Mouse (Mus musculus) yolk sac, embryonic 10.5 days (tissue): ENCODE data around the gene Mrap2.
A peak's percentile ranks its signal among the peaks of the same experiment; 100 is the strongest.
"Not testable (repeated sequence)": the region's sequence is repeated elsewhere in the genome, so short reads cannot be mapped to it uniquely, and the experiment has no call there.

Source experiments
- DNase-seq: peaks from one replicate; pipeline ENCODE4 v3.0.0-alpha.2; 2017; ENCODE audit warnings: low spot score

The Mrap2 gene

GRCm38 (mm10) chr9:87144106-87144505, at the start of gene Mrap2:
TSS of gene Mrap2 (plus strand) at chr9:87144306.
- DNase-seq: peak; percentile 24

GRCm38 (mm10) chr9:87097989-87098388, 46.1 kb upstream of the Mrap2 start:
- no peak for DNase-seq

- no peak for DNase-seq
Measured at GRCm38 (mm10) chr9:87115019-87115418, 29.1 kb upstream of the Mrap2 start.

GRCm38 (mm10) chr9:87115456-87115931, 28.6 kb upstream of the Mrap2 start:
- DNase-seq: no peak

- DNase-seq: no peak
Measured at GRCm38 (mm10) chr9:87115978-87116377, 28.1 kb upstream of the Mrap2 start.

- no peak for DNase-seq
Measured at GRCm38 (mm10) chr9:87118996-87119395, 25.1 kb upstream of the Mrap2 start.

GRCm38 (mm10) chr9:87121956-87122493, 22.1 kb upstream of the Mrap2 start:
- no peak for DNase-seq

- DNase-seq: not testable (repeated sequence)
Measured at GRCm38 (mm10) chr9:87127046-87127445, 17.1 kb upstream of the Mrap2 start.

- no peak for DNase-seq
Measured at GRCm38 (mm10) chr9:87135765-87136558, 8.1 kb upstream of the Mrap2 start.

- no peak for DNase-seq
Measured at GRCm38 (mm10) chr9:87143076-87143475, 1.0 kb upstream of the Mrap2 start.

- no peak for DNase-seq
Measured at GRCm38 (mm10) chr9:87144532-87144931, 426 bp downstream of the Mrap2 start.

GRCm38 (mm10) chr9:87145180-87145579, 1.1 kb downstream of the Mrap2 start:
- DNase-seq: no peak

GRCm38 (mm10) chr9:87145671-87146070, 1.6 kb downstream of the Mrap2 start:
- no peak for DNase-seq

GRCm38 (mm10) chr9:87146400-87146799, 2.3 kb downstream of the Mrap2 start:
- DNase-seq: no peak

- no peak for DNase-seq
Measured at GRCm38 (mm10) chr9:87147927-87148326, 3.8 kb downstream of the Mrap2 start.

- DNase-seq: no peak
Measured at GRCm38 (mm10) chr9:87152641-87153325, 8.7 kb downstream of the Mrap2 start.

- DNase-seq: no peak
Measured at GRCm38 (mm10) chr9:87162559-87162958, 18.5 kb downstream of the Mrap2 start.

- DNase-seq: no peak
Measured at GRCm38 (mm10) chr9:87167001-87167830, 23.1 kb downstream of the Mrap2 start.

- DNase-seq: no peak
Measured at GRCm38 (mm10) chr9:87168051-87168450, 23.9 kb downstream of the Mrap2 start.

GRCm38 (mm10) chr9:87169144-87169543, 25.0 kb downstream of the Mrap2 start:
- DNase-seq: no peak

- DNase-seq: no peak
Measured at GRCm38 (mm10) chr9:87170891-87171290, 26.8 kb downstream of the Mrap2 start.

GRCm38 (mm10) chr9:87171517-87171916, 27.4 kb downstream of the Mrap2 start:
- DNase-seq: no peak
